Mouse (Mus musculus) megakaryocyte progenitor cell, adult 5-6 weeks (primary cell): ENCODE measurements around the gene Rdh5. TPM values are rescaled to one million over a fixed set of nuclear protein-coding genes. Genes with fewer than 3 reads are reported as not detected.
A peak's percentile ranks its signal among the peaks of the same experiment; 100 is the strongest.

Experiments used
- ATAC-seq: replicated peaks from 2 replicates; pipeline ENCODE4 v1.8.0; 2016; ENCODE audit warnings: mild to moderate bottlenecking, moderate TSS enrichment, inconsistent platforms; ENCODE audit not compliant: poor library complexity
- total RNA-seq, 2 experiments: library from RNA; stranded (forward) in 1 of 2; stranded (reverse) in 1 of 2; fragments of 157-497, 149-512 nt in 1 of 2; fragments of 200-1000 nt in 1 of 2; gene quantifications; 2 replicates each; pipeline versions ENCODE4 v1.2.3 to v1.2.4; 2015 to 2017

Gene Rdh5
- total RNA-seq, 2 experiments from 2014 or later = 0.79 to 15.7 TPM

- no peak for ATAC-seq
Observed at GRCm38 (mm10) chr10:128908778-128909448, 13.8 kb downstream of the Rdh5 start.

- ATAC-seq = no peak
Observed at GRCm38 (mm10) chr10:128904812-128905211, 17.9 kb downstream of the Rdh5 start.

DNA sequence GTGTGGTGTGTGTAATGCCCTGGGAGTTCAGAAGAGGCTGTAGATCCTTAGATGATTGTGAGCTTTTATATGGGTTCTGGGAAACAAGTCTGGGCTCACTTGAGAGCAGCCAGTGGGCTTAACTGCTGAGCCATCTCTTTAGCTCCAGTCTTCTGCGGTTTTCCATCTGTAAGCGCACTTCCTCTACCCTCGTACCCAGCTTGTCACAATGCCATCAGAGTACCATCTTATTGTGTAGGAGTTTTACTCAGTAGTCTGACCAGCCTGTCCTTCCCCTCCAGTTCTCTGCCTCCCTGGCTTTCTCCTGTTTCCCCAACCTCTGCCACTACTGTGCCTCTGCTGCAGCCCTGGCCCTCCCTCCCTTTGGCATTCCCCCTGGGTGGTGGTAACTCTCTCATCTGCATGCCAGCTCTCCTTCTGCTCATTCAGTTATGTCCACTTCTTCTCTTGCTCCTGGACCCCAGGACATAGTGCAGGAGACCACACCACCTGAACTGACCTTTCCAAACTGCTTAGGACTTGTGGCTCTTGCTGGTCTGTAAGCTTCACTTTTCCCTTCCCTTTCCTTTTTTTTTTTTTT is 20.2 kb downstream of the Rdh5 start:
- ATAC-seq = peak; percentile 75

GRCm38 (mm10) chr10:128901409-128901808 is 21.3 kb downstream of the Rdh5 start:
- peak; percentile 37; the same call in 1 of the 2 replicates for ATAC-seq

DNA sequence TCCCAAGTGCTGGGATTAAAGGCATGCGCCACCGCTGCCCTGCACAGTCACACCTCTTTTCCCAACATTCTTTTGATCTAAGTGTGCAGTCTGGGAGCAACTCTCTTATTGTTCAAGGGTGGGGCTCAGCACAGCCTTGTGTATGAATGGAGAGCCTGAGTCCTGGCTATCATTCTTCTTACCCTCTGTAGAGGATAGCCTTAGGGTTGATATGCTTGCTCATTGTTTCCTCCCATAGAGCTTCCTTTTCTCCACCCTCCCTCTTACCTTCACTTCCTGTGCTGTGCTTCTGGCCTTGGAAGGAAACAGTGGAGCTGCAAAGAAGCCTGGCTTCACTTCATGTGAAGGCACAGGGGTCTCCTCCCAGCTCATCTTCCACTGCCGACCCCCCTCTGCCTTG is 22.0 kb downstream of the Rdh5 start, which contains the start of gene Cd63:
Gene Cd63, plus strand, starts transcription at position 292 of the 400 bp plus-strand sequence.
- peak; percentile 17; the same call in 1 of the 2 replicates for ATAC-seq

- peak; percentile 32 for ATAC-seq
Observed at GRCm38 (mm10) chr10:128899759-128900490, 22.8 kb downstream of the Rdh5 start.

- no peak for ATAC-seq
Observed at GRCm38 (mm10) chr10:128897501-128897900, 25.2 kb downstream of the Rdh5 start.

DNA sequence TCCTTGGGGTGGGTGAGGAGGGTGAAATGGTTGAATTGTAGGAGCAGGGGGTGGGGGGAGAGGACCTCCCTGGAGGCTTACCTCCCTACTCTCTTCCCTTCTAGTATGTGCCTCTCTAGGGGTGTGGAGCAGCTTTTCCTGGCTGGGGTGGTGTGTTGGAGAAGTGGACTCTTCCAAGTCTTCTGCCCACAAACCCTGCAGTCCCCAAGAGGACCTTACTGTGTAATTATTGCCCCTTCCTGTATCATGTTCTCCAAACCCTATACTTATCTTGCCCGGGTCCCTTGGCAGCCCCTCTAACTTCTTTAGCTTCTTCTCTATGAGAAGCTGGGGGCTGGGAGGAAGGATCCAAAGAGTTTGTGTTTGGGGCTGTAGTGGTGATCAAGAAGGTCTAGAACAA is 25.9 kb downstream of the Rdh5 start:
- ATAC-seq = no peak

GRCm38 (mm10) chr10:128895952-128896693 is 26.6 kb downstream of the Rdh5 start:
- ATAC-seq = peak; percentile 14

- ATAC-seq = peak; percentile 73
Observed at GRCm38 (mm10) chr10:128895437-128895836, 27.3 kb downstream of the Rdh5 start.

DNA sequence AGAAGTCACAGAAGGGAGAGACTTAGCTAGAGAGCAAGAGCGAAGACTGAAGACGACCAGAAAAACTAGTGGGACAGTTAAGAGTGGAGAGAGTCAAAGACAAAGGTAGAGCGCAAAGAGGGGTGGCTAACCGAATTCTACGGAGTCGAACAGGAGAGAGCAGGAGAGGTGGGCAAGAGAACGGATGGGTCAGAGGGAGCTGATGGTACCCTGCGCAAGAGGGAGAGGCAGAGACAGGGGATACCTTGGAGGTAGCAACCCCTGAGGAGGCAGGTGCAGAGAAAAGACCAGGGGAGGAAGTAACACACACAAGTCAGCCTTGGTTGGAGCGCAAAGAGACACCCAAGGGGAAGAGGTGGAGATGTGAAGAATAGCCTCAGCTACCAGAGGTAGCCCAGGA is 30.4 kb downstream of the Rdh5 start:
- ATAC-seq = no peak

DNA sequence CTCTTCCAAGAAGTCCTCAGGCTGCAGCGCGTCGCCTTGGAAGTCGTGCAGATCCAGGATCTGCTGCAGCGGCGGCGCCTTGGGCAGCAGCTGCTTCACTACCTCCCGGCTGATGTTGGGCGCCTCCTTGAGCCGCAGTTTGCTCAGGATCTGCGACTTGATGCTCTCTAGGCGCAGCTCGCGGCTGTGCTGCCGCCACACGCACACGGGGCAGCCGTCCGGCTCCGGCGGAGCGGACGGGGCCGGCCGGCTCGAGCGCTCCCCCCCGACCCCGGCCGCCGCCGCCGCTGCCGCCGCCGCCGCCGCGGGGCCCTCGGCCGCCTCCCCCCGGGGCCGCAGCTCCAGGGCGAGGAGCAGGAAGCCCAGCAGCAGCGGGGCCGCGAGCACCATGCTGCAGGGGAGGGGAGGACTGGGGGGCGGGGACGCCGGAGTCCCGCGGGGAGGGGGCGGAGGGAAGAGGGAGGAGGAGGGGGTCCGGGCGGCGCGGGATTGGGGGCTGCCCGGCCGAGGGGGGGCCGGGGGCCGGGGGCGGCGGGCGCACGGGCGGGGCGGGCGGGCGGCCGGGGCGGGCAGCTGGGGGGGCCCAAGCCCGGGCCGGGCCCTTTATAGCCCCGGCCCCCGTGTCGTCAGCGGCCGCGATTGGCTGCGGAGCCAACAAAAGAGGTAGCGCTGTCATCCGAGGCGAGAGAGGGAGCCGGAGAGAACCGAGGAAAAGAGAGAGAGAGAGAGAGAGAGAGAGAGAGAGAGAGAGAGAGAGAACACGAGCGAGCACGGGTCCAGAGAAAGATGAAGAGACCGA is 31.2 kb downstream of the Rdh5 start, which contains the start of gene Gdf11:
Gene Gdf11, minus strand, starts transcription at position 423 of the 799 bp plus-strand sequence.
- ATAC-seq = peak; percentile 21

DNA sequence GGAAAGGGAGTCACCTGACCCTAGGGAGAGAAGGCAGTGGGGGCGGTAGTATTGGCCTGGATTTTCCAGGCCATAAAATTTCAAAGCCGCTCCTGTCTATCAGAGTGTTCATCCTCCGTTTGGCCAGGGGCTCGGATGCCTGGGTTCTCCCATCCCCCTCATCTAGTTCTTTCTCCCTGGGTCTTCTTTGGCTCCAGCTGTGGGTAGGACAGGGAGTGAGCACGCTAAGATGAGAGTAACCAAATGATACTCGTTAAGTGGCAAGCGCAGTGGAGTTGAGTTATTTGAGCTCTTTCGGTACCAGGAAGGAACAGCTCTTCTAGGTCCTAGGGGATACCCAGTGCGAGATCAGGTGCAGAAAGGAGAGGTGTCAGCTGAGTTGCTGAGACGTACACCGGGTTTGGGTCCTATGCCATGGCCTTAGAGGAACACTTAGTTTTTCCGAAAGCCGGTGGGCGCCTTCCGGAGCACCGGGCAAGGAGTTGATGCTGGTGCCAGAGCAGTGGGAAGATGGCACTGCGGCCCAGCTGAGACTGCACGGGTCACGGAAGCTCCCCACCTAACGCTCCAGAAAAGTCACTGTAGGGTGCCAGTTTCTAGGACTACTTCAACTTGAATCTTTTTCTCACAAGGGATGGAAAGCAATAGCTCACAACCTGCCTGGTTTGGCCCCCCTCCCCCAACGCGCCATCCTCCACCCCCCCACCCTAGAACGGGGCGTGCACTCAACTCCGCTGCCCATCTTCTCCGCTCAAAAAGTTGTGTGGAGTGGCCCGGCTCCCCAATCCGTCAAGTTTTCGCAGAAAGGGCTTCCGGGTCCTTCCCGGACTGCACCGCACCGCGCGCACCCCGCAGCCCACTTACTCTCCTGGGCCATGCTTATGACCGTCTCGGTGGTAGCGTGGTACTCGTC is 32.0 kb downstream of the Rdh5 start:
- ATAC-seq = no peak

DNA sequence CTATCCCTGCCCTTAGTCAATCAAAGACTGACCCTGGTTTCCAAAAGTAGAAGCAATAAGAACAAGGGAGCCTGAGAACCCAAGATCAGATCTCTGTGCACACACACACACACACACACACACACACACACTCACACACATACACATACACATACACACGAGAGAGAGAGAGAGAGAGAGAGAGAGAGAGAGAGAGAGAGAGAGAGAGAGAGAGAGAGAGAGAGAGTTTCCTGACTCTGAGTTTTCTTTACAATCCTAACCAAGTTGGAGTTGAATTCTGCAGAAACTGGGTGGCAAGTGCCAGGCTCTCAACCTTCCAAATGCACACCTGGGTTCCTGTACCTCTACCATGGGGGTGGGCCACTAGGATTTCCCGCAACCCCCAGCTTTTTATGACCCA is 32.8 kb downstream of the Rdh5 start:
- ATAC-seq = no peak

- no peak for ATAC-seq
Observed at GRCm38 (mm10) chr10:128888941-128889827, 33.5 kb downstream of the Rdh5 start.

DNA sequence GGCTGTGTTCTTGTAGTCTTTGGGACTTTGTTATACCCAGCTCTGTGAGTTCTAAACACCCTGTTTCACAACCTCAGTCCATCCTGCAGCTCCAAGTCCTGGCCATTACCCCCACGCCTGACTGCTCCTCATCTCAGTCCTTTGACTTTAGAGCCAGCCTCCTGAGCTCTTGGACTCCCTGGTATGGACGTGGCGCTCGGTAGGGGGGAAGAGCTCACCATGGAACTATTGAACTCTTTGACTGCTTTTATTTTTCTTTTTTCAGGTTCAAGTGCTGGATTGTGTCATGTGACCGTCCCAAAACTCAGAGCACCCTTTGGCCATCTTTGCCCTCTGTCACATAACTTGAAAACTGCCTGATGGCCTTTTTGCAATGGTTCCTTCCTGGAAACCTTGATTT is 40.6 kb downstream of the Rdh5 start:
- no peak for ATAC-seq

- ATAC-seq = no peak
Observed at GRCm38 (mm10) chr10:128878811-128879210, 43.9 kb downstream of the Rdh5 start.

DNA sequence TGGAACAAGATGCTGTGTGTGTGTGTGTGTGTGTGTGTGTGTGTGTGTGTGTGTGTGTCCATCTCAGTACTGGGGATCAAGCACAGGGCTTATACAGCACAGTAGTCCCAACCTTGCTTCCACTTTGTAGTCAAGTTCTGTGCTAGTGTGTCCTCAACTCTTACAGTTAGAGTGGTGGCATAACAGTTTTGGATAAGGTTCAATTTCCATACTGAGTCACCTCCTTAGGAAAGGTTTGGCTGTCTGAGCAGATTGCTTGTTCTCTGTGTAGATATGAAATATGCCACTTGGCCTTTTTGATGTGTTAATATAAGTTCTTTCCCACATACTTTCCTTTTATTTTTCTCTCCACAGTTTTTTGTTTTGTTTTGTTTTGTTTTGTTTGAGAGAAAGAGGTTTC is 44.4 kb downstream of the Rdh5 start:
- ATAC-seq = no peak
